Mouse (Mus musculus): Measurements from ENCODE around the gene Srsf10. TPM values are rescaled to one million over a fixed set of nuclear protein-coding genes. Genes with fewer than 3 reads are reported as not detected.
A peak's percentile ranks its signal among the peaks of the same experiment; 100 is the strongest.

Gene Srsf10
- polyA plus RNA-seq, 1 experiment from 2014 or later, result 212 TPM

GRCm38 (mm10) chr4:135911531-135911930, 56.0 kb downstream of the Srsf10 start:
- Histone ChIP-seq H3K36me3 (ENCODE audit: control insufficient read depth, insufficient read depth, low read length) (no peaks in the 10 kb centered on the region), H3K4me3 (ENCODE audit: low read depth, low read length) (no peak overlapping the region), H3K9ac (ENCODE audit: low read depth, low read length) (no peak overlapping the region), H3K4me1 (ENCODE audit: control insufficient read depth, insufficient read depth, low read length) (no peaks in the 10 kb centered on the region), H3K9me3 (ENCODE audit: control insufficient read depth, low read length) (no peaks in the 10 kb centered on the region), H3K4me2 (ENCODE audit: low read depth, low read length) (no peak overlapping the region), H3K27me3 (replicated peaks; ENCODE audit: control insufficient read depth, insufficient read depth, low read length) (no peaks in the 10 kb centered on the region), H3K27ac (replicated peaks; ENCODE audit: low read depth, low read length) (no peak overlapping the region)
- ATAC-seq (ENCODE audit: low read depth) (no peak), DNase-seq (ENCODE audit: low spot score) (no peak)
- 62% methylated on average over 7 of the region's 7 CpGs for WGBS

GRCm38 (mm10) chr4:135912164-135912563, 56.6 kb downstream of the Srsf10 start:
- ATAC-seq (ENCODE audit: low read depth), result no peak
- H3K27ac ChIP-seq (replicated peaks; ENCODE audit: low read depth, low read length), result no peak overlapping the region

GRCm38 (mm10) chr4:135912835-135913234, 57.3 kb downstream of the Srsf10 start:
- ATAC-seq (ENCODE audit: low read depth), result peak; percentile 78
- WGBS, result 34% methylated on average over 3 of the region's 3 CpGs

More at GRCm38 (mm10) chr4:135912164-135912563, 56.6 kb downstream of the Srsf10 start:
- H3K9ac ChIP-seq (ENCODE audit: low read depth, low read length), result no peak overlapping the region
- WGBS, result 49% methylated on average over 3 of the region's 3 CpGs
- no peak for DNase-seq (ENCODE audit: low spot score)
- H3K27me3 ChIP-seq (replicated peaks; ENCODE audit: control insufficient read depth, insufficient read depth, low read length), result no peaks in the 10 kb centered on the region
- no peaks in the 10 kb centered on the region for H3K4me1 ChIP-seq (ENCODE audit: control insufficient read depth, insufficient read depth, low read length)
- no peaks in the 10 kb centered on the region for H3K36me3 ChIP-seq (ENCODE audit: control insufficient read depth, insufficient read depth, low read length)
- H3K9me3 ChIP-seq (ENCODE audit: control insufficient read depth, low read length), result no peaks in the 10 kb centered on the region
- H3K4me2 ChIP-seq (ENCODE audit: low read depth, low read length), result no peak overlapping the region
- no peak overlapping the region for H3K4me3 ChIP-seq (ENCODE audit: low read depth, low read length)

GRCm38 (mm10) chr4:135913433-135913832, 57.9 kb downstream of the Srsf10 start:
- H3K4me1 ChIP-seq (ENCODE audit: control insufficient read depth, insufficient read depth, low read length), result no peaks in the 10 kb centered on the region
- H3K27me3 ChIP-seq (replicated peaks; ENCODE audit: control insufficient read depth, insufficient read depth, low read length), result no peaks in the 10 kb centered on the region
- H3K9ac ChIP-seq (ENCODE audit: low read depth, low read length), result no peak overlapping the region
- ATAC-seq (ENCODE audit: low read depth) (no peak), DNase-seq (ENCODE audit: low spot score) (no peak)
- H3K4me2 ChIP-seq (ENCODE audit: low read depth, low read length), result no peak overlapping the region
- H3K27ac ChIP-seq (replicated peaks; ENCODE audit: low read depth, low read length), result no peak overlapping the region
- no peak overlapping the region for H3K4me3 ChIP-seq (ENCODE audit: low read depth, low read length)
- H3K9me3 ChIP-seq (ENCODE audit: control insufficient read depth, low read length), result no peaks in the 10 kb centered on the region
- 73% methylated on average over 4 of the region's 4 CpGs for WGBS
- H3K36me3 ChIP-seq (ENCODE audit: control insufficient read depth, insufficient read depth, low read length), result no peaks in the 10 kb centered on the region

More at GRCm38 (mm10) chr4:135912835-135913234, 57.3 kb downstream of the Srsf10 start:
- peak; percentile 51 for DNase-seq (ENCODE audit: low spot score)
- Histone ChIP-seq H3K27ac (replicated peaks; ENCODE audit: low read depth, low read length) (no peak overlapping the region), H3K9ac (ENCODE audit: low read depth, low read length) (no peak overlapping the region), H3K4me1 (ENCODE audit: control insufficient read depth, insufficient read depth, low read length) (no peaks in the 10 kb centered on the region), H3K4me3 (ENCODE audit: low read depth, low read length) (no peak overlapping the region), H3K36me3 (ENCODE audit: control insufficient read depth, insufficient read depth, low read length) (no peaks in the 10 kb centered on the region), H3K9me3 (ENCODE audit: control insufficient read depth, low read length) (no peaks in the 10 kb centered on the region), H3K4me2 (ENCODE audit: low read depth, low read length) (no peak overlapping the region), H3K27me3 (replicated peaks; ENCODE audit: control insufficient read depth, insufficient read depth, low read length) (no peaks in the 10 kb centered on the region)

- Histone ChIP-seq H3K9ac (ENCODE audit: low read depth, low read length) (no peak overlapping the region), H3K9me3 (ENCODE audit: control insufficient read depth, low read length) (no peaks in the 10 kb centered on the region), H3K4me1 (ENCODE audit: control insufficient read depth, insufficient read depth, low read length) (peaks cover 5% of the 10 kb centered on the region), H3K4me3 (ENCODE audit: low read depth, low read length) (no peak overlapping the region), H3K4me2 (ENCODE audit: low read depth, low read length) (no peak overlapping the region), H3K27ac (replicated peaks; ENCODE audit: low read depth, low read length) (no peak overlapping the region), H3K36me3 (ENCODE audit: control insufficient read depth, insufficient read depth, low read length) (0 out of 2 replicates have a peak, but pooled peaks cover 6% of the 10 kb centered on the region), H3K27me3 (replicated peaks; ENCODE audit: control insufficient read depth, insufficient read depth, low read length) (no peaks in the 10 kb centered on the region)
- no peak for DNase-seq (ENCODE audit: low spot score)
- 85% methylated on average over 13 of the region's 13 CpGs for WGBS
- no peak for ATAC-seq (ENCODE audit: low read depth)
Observed at GRCm38 (mm10) chr4:135918635-135919279, 63.2 kb downstream of the Srsf10 start.

GRCm38 (mm10) chr4:135919280-135919639, 63.7 kb downstream of the Srsf10 start:
- Histone ChIP-seq H3K4me1 (ENCODE audit: control insufficient read depth, insufficient read depth, low read length) (peaks cover 5% of the 10 kb centered on the region), H3K9ac (ENCODE audit: low read depth, low read length) (no peak overlapping the region), H3K36me3 (ENCODE audit: control insufficient read depth, insufficient read depth, low read length) (0 out of 2 replicates have a peak, but pooled peaks cover 6% of the 10 kb centered on the region), H3K4me3 (ENCODE audit: low read depth, low read length) (no peak overlapping the region), H3K4me2 (ENCODE audit: low read depth, low read length) (no peak overlapping the region), H3K27me3 (replicated peaks; ENCODE audit: control insufficient read depth, insufficient read depth, low read length) (no peaks in the 10 kb centered on the region), H3K27ac (replicated peaks; ENCODE audit: low read depth, low read length) (no peak overlapping the region), H3K9me3 (ENCODE audit: control insufficient read depth, low read length) (no peaks in the 10 kb centered on the region)
- no peak for ATAC-seq (ENCODE audit: low read depth)
- DNase-seq (ENCODE audit: low spot score), result no peak
- 94% methylated on average over 3 of the region's 3 CpGs for WGBS

Other genes starting within 250 kb of the Srsf10 start
- 1.1 TPM in 2 replicates for gene Ifnlr1, start 169.5 kb upstream of the Srsf10 start, polyA plus RNA-seq (2014; fragmentation: Nextera tagmentation; extraction: Ambion mirVana)
- gene Il22ra1, start 127.6 kb upstream of the Srsf10 start, polyA plus RNA-seq (2014; fragmentation: Nextera tagmentation; extraction: Ambion mirVana), result 0.33 and 0.35 TPM in 2 replicates
- 9.9 and 10.2 TPM in 2 replicates for gene Myom3, start 96.0 kb upstream of the Srsf10 start, polyA plus RNA-seq (2014; fragmentation: Nextera tagmentation; extraction: Ambion mirVana)
- 158 and 162 TPM in 2 replicates for gene Pnrc2, start 18.1 kb downstream of the Srsf10 start, polyA plus RNA-seq (2014; fragmentation: Nextera tagmentation; extraction: Ambion mirVana)
- 0.69 and 1.1 TPM in 2 replicates for gene Cnr2, start 39.6 kb downstream of the Srsf10 start, polyA plus RNA-seq (2014; fragmentation: Nextera tagmentation; extraction: Ambion mirVana)
- gene Fuca1, start 65.0 kb downstream of the Srsf10 start, polyA plus RNA-seq (2014; fragmentation: Nextera tagmentation; extraction: Ambion mirVana), result 70.2 and 79.5 TPM in 2 replicates
- gene Hmgcl, start 90.7 kb downstream of the Srsf10 start, polyA plus RNA-seq (2014; fragmentation: Nextera tagmentation; extraction: Ambion mirVana), result 81.7 and 89.4 TPM in 2 replicates
- gene Gale, start 108.0 kb downstream of the Srsf10 start, polyA plus RNA-seq (2014; fragmentation: Nextera tagmentation; extraction: Ambion mirVana), result 50.5 and 56.1 TPM in 2 replicates
- 87.6 and 97.8 TPM in 2 replicates for gene Lypla2, start 116.9 kb downstream of the Srsf10 start, polyA plus RNA-seq (2014; fragmentation: Nextera tagmentation; extraction: Ambion mirVana)
- gene Pithd1, start 131.5 kb downstream of the Srsf10 start, polyA plus RNA-seq (2014; fragmentation: Nextera tagmentation; extraction: Ambion mirVana), result 48.3 and 51.4 TPM in 2 replicates
- gene Eloa, start 166.0 kb downstream of the Srsf10 start, polyA plus RNA-seq (2014; fragmentation: Nextera tagmentation; extraction: Ambion mirVana), result 47.2 and 48.0 TPM in 2 replicates
- gene Rpl11, start 197.7 kb downstream of the Srsf10 start, polyA plus RNA-seq (2014; fragmentation: Nextera tagmentation; extraction: Ambion mirVana), result 528 and 551 TPM in 2 replicates